Mouse (Mus musculus) spleen, postnatal 10 days (tissue): ENCODE data around the gene Bmp2k.
A peak's percentile ranks its signal among the peaks of the same experiment; 100 is the strongest.

Experiments
- DNase-seq, 2 experiments: peaks; one replicate each; pipeline ENCODE4 v3.0.0; 2021 to 2022; ENCODE audit warnings: low spot score in 2 of 2

The Bmp2k gene

DNA sequence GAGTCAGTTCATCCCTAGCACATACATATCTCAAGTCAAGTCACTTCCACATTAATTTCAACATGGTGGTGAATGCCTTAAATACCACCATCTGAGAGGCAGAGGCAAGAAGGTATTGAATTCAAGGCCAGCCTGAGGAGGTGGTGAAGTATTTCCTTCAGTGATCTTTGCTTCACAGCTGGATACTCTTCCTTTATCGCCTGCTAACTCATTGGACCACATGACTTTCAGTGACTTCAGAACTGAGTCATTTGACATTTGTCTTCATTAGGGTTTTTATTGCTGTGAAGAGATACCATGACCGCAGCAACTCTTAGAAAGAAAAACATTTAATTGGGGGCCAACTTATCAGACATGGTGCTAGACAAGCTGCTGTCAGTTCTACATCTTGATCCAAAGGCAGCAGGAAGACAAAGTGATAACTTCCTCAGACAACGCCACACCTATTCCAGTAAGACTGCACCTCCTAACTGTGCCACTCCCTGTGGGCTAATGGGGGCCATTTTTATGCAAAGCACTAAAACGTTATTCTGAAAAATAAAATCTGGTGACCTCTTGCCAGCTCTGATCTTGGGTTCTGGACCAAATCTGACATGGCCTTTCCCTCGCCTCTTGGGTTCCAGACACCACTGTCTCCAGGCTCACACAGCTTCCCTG lies 24.9 kb upstream of the Bmp2k start:
- DNase-seq, result no peak

- no peak for DNase-seq
Observed at GRCm38 (mm10) chr5:96973714-96974113, 23.8 kb upstream of the Bmp2k start.

GRCm38 (mm10) chr5:96974661-96975060 lies 22.8 kb upstream of the Bmp2k start:
- DNase-seq, result no peak

DNA sequence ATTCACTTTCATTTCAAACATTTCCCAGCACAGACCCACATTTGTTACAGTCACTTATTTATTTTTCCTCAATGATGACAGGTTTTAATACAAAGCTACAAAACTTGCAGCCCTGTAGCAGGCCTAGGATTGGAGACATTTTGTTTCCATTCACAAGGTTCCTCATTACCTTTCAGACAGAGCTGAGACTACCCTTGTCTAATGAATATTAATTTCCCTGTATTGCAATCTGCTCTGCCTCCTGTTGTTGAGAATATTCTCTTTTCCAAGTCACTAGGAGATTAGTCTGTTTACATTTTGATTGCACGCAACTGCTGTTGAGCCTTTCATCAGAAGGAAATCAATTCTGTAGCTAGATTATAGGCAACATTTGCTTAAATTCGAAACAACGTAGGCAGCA lies 22.4 kb upstream of the Bmp2k start:
- no peak for DNase-seq

DNA sequence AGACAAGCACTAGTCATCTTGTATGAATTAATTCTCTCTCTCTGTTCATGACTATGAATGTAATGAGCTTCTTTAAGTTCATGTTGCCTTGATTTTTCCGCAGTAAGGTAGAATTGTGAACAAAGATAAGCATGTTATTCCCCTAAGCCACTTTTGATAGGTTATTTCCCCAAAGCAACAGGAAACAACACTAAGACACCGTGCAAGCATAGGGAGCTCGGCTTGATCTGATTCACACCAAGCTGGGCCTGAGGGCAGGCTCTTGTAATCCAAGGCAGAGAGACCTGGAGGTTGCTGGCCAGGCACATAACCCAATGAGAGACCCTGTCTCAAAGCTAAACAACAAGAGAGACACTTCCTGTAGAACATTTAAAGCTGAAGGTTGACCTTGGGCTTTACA lies 21.3 kb upstream of the Bmp2k start:
- no peak for DNase-seq

DNA sequence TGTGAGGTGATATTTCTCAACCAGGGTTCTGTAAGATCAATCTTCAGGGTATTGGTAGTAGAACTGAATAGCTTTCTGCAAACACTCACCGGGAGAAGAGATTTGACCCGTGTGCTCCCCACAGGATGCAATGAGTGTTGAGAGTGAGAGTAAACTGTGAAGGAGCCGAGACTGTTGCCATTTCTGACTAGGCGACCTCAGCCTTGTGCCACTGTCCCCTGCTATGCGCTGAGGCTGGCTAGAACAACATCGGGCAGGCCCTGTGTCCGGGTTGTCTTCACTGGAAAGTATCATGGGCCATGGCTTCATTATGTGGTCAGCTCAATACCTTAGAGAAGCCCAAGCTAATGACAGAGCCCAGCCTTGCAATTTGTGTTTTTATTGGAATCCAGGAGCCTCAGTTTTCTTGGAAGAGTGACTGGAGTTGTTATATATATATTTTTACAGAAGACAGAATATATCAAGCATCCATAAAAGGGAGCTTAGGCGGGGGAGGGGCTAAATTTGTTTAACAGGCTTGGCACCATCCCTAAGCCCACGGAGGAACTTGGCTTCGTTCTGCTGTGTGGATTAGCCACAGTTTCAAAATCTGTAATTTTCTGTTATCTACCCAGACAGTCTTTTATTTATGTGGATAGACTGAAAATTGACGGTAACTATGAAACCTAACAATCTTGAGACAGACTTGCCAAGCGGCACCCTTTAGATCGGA lies 18.0 kb upstream of the Bmp2k start:
- no peak for DNase-seq

- DNase-seq, result peak in 1 of 2 experiments; percentile 45
Observed at GRCm38 (mm10) chr5:96980008-96980634, 17.4 kb upstream of the Bmp2k start.

DNA sequence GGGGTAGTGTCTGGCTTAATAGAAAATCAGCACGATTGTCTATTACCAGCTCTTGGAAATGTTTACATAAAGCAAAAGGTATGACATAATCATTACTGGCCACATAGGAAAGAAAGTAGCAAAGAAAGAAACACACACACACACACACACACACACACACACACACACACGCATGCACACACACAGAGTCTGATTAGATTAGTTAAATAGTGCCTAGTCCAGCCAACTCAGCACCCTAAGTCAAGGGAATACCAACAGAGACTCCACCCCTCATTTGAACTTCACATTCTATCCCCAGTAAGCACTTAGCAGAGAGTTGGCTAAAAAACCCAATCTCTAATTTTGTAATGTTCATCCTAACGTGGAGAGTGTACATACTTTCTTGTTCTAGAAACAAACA lies 15.5 kb upstream of the Bmp2k start:
- DNase-seq, result no peak

DNA sequence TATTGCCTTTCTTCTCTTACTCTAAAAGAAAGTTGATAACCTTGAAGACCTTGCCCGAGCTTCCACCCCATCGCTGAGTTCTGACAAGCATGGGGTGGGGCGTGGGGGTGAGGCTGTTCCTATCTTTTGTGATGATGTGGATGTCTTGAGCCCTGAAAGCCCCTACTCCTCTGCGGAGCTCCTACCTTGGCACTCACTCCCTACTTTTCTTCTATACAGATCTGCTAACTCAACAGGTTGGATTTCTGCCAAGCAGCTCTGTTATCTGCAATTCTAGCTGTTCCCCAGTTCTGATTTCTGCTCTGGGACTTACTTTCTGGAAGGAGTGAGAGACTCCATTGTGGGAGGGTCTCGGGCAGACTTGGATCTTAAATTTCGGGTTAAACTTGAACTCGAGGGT lies 14.3 kb upstream of the Bmp2k start:
- DNase-seq, result no peak

- DNase-seq, result no peak
Observed at GRCm38 (mm10) chr5:96986850-96987249, 10.6 kb upstream of the Bmp2k start.

GRCm38 (mm10) chr5:96988880-96989279 lies 8.6 kb upstream of the Bmp2k start:
- no peak for DNase-seq

- DNase-seq, result no peak
Observed at GRCm38 (mm10) chr5:96991156-96991555, 6.3 kb upstream of the Bmp2k start.

DNA sequence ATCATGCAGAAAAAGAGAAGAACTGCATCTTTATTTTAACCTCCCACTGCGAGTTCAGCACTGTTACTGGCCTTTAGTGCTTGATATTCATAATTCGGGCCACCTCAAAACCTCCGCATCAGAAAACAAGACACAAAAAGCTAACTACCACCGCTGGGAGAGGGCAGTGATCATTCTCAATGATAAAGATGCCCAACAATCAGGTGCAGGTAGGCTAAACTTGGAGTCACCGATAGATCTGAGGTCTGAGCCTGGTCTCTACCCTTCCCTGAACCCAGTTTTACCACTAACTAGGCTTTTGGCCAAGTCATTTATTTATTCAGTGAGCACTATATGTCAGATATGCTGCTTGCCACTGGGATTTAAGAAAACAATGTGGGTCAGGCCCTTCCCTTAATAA lies 4.8 kb upstream of the Bmp2k start:
- no peak for DNase-seq

DNA sequence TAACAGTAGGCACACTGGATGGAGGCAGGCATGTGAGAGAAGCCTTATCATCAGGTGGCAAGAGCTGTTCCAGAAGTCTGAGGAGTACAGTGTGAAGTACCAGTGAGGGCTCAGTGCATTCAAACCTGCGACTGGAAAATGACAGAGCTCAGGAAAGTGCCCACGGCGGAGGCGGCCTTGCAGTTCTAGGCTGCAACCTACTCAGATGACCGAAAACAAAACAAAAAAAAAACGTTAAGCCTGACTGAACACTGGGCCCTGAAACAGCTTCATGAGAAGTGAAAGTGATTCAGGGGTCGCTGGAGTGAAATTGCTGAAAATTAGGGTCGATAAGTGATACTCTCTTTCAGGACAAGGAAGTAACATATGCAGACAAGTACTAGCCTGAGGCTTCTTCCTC lies 4.4 kb upstream of the Bmp2k start:
- no peak for DNase-seq

DNA sequence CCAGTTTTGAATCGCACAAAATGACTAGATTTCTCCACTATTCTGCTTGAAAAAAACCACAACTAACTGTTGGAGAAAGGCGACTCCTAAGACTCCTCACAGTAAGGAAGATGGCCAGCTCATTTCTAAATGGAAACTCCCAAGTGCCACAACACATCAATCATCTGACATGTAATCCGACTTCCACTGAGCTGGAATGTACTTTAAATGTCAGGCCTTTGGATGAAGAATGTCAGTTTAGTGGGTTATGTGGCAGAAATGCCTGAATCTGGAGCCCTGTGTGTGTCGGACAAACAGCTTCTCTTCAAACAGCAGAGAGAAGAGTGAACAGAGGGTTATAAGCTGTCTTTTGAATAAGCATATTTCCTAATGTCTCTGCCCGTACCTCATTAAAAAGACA lies 1.7 kb upstream of the Bmp2k start:
- DNase-seq, result no peak

GRCm38 (mm10) chr5:96996401-96997309 lies 834 bp upstream of the Bmp2k start:
- no peak for DNase-seq

- peak in 1 of 2 experiments; percentile 84 for DNase-seq
Observed at GRCm38 (mm10) chr5:96997802-96998565, 495 bp downstream of the Bmp2k start.

GRCm38 (mm10) chr5:96998566-96998907 lies 1.0 kb downstream of the Bmp2k start:
- no peak for DNase-seq

DNA sequence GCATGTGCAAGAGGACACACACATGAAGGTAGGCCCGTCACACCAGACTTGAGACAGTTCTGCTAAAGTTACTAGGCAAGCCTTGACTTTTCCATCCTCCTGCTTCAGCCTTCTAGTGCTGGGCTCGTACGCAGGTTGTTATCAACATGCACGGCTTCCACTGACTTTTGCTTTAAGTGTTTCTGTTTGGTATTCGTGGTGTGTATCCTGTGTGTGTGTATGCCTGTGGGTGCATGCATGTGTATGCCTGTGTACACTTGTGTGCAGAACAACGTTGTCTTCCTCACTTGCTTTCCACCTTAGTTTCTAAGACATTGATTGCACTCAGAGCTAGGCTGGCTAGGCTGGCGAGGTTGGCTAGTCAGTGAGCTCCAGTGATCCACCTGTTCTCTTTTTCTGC lies 2.1 kb downstream of the Bmp2k start:
- no peak for DNase-seq

DNA sequence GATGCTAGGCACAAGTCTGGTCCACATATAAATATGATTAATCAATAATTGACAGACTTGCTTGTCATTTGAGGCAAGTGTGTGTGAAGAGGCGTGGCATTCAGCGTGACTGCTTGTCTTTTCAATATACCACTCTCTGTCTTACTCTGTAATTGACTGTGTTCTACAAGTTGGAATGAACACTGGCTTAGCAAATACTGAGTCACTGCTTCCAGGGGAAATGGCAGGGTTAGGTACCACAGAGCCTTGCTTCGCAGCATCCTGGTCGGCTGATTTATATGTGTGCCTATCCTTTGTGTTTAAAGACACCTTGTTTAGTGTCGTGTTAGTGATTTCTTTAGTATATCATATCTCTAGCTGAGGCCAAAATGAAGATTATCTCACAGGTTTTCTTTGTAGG lies 3.0 kb downstream of the Bmp2k start:
- no peak for DNase-seq

DNA sequence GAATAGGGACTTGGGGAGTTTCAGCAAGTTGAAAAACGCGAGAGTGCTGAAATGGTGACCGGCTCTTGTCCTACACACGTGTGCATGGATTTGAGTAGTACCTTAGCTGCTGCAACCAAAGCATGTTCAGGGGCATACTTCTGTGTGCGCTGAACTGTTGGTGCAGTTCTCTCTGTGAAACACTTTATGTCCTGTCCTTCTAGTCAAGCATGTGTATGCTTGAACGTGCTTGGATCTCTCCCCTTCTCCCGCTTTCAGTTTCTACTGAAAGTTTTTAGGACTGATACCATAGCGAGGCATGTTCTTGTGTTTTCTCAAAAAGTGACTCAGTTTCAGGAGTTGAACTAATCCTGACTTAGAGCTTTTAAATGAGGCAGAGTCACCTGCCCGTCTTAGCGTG lies 3.7 kb downstream of the Bmp2k start:
- no peak for DNase-seq

GRCm38 (mm10) chr5:97001571-97001970 lies 4.1 kb downstream of the Bmp2k start:
- no peak for DNase-seq
